Mouse (Mus musculus): ENCODE results near the gene Tob2. TPM values are rescaled to one million over a fixed set of nuclear protein-coding genes. Genes with fewer than 3 reads are reported as not detected.

The Tob2 gene
- total and polyA plus RNA-seq, 3 experiments = 49.7 to 114 (median 101) TPM

GRCm38 (mm10) chr15:81896407-81896806 is 37.8 kb upstream of the Tob2 start:
- WGBS = 56% methylated on average over 2 of the region's 2 CpGs
- H3K36me3 ChIP-seq (ENCODE audit: control insufficient read depth, insufficient read depth, low read length) = peaks cover 22% of the 10 kb centered on the region
- intact Hi-C loops (cut with DNase I) = no loop called here

GRCm38 (mm10) chr15:81894002-81894401 is 35.4 kb upstream of the Tob2 start:
- Histone ChIP-seq H3K4me1 (ENCODE audit: control insufficient read depth, insufficient read depth, low read length) (peaks cover 1% of the 10 kb centered on the region), H3K4me3 (no peak overlapping the region), H3K9ac (ENCODE audit: low read depth, low read length) (no peak overlapping the region), H3K36me3 (ENCODE audit: control insufficient read depth, insufficient read depth, low read length) (peaks cover 36% of the 10 kb centered on the region), H3K79me2 (replicated peaks; ENCODE audit: control insufficient read depth, insufficient read depth, low read length) (no peaks in the 10 kb centered on the region; the same call in 1 of the 2 replicates), H3K27me3 (ENCODE audit: control insufficient read depth, insufficient read depth, low read length) (no peaks in the 10 kb centered on the region), H3K27ac (no peak overlapping the region)
- intact Hi-C loops (cut with DNase I) = no loop called here
- TF ChIP-seq CTCF (IDR thresholded peaks at IDR 0.05) (no peak), POLR2A (IDR thresholded peaks at IDR 0.05; ENCODE audit: insufficient read depth, low read depth, low read length) (no peak), EP300 (IDR thresholded peaks at IDR 0.05; ENCODE audit: insufficient read depth, low read depth, low read length) (no peak)
- DNase-seq = no peak
- WGBS = 54% methylated on average over 1 of the region's 1 CpGs

More at GRCm38 (mm10) chr15:81896407-81896806, 37.8 kb upstream of the Tob2 start:
- H3K27ac ChIP-seq = no peak overlapping the region; the same call in 1 of the 2 replicates
- no peaks in the 10 kb centered on the region for H3K27me3 ChIP-seq (ENCODE audit: control insufficient read depth, insufficient read depth, low read length)
- no peak overlapping the region for H3K4me3 ChIP-seq
- DNase-seq = no peak
- TF ChIP-seq EP300 (IDR thresholded peaks at IDR 0.05; ENCODE audit: insufficient read depth, low read depth, low read length) (peak; percentile 73), POLR2A (IDR thresholded peaks at IDR 0.05; ENCODE audit: insufficient read depth, low read depth, low read length) (no peak)
- H3K79me2 ChIP-seq (replicated peaks; ENCODE audit: control insufficient read depth, insufficient read depth, low read length) = peaks cover 1% of the 10 kb centered on the region; the same call in 1 of the 2 replicates
- no peak overlapping the region for H3K9ac ChIP-seq (ENCODE audit: low read depth, low read length)
- peaks cover 2% of the 10 kb centered on the region; the same call in 1 of the 2 replicates for H3K4me1 ChIP-seq (ENCODE audit: control insufficient read depth, insufficient read depth, low read length)

GRCm38 (mm10) chr15:81891822-81892580 is 33.4 kb upstream of the Tob2 start:
- H3K79me2 ChIP-seq (replicated peaks; ENCODE audit: control insufficient read depth, insufficient read depth, low read length) = peaks cover 3% of the 10 kb centered on the region; the same call in 1 of the 2 replicates
- no peak for TF ChIP-seq EP300 (IDR thresholded peaks at IDR 0.05; ENCODE audit: insufficient read depth, low read depth, low read length)
- no peak for TF ChIP-seq CTCF (IDR thresholded peaks at IDR 0.05)
- TF ChIP-seq POLR2A (IDR thresholded peaks at IDR 0.05; ENCODE audit: insufficient read depth, low read depth, low read length) = no peak
- H3K4me1 ChIP-seq (ENCODE audit: control insufficient read depth, insufficient read depth, low read length) = peaks cover 6% of the 10 kb centered on the region
- peak overlapping the region; percentile 23 for H3K27ac ChIP-seq
- intact Hi-C loops (cut with DNase I) = no loop called here
- DNase-seq = no peak
- H3K27me3 ChIP-seq (ENCODE audit: control insufficient read depth, insufficient read depth, low read length) = no peaks in the 10 kb centered on the region
- H3K9ac ChIP-seq (ENCODE audit: low read depth, low read length) = no peak overlapping the region
- 80% methylated on average over 8 of the region's 8 CpGs for WGBS
- no peak overlapping the region for H3K4me3 ChIP-seq
- H3K36me3 ChIP-seq (ENCODE audit: control insufficient read depth, insufficient read depth, low read length) = peaks cover 37% of the 10 kb centered on the region

GRCm38 (mm10) chr15:81891140-81891802 is 32.7 kb upstream of the Tob2 start:
- no peak overlapping the region for H3K4me3 ChIP-seq
- peaks cover 36% of the 10 kb centered on the region for H3K36me3 ChIP-seq (ENCODE audit: control insufficient read depth, insufficient read depth, low read length)

GRCm38 (mm10) chr15:81889175-81889574 is 30.6 kb upstream of the Tob2 start:
- no peak for TF ChIP-seq POLR2A (IDR thresholded peaks at IDR 0.05; ENCODE audit: insufficient read depth, low read depth, low read length)
- TF ChIP-seq CTCF (IDR thresholded peaks at IDR 0.05) = no peak
- no peak for TF ChIP-seq EP300 (IDR thresholded peaks at IDR 0.05; ENCODE audit: insufficient read depth, low read depth, low read length)
- Histone ChIP-seq H3K36me3 (ENCODE audit: control insufficient read depth, insufficient read depth, low read length) (peaks cover 43% of the 10 kb centered on the region), H3K79me2 (replicated peaks; ENCODE audit: control insufficient read depth, insufficient read depth, low read length) (peaks cover 10% of the 10 kb centered on the region), H3K27me3 (ENCODE audit: control insufficient read depth, insufficient read depth, low read length) (no peaks in the 10 kb centered on the region), H3K9ac (ENCODE audit: low read depth, low read length) (no peak overlapping the region), H3K27ac (peak overlapping the region; percentile 68), H3K4me1 (ENCODE audit: control insufficient read depth, insufficient read depth, low read length) (peaks cover 8% of the 10 kb centered on the region), H3K4me3 (no peak overlapping the region)
- DNase-seq = peak; percentile 41 to 58
- intact Hi-C loops (cut with DNase I) = no loop called here
- WGBS = 59% methylated on average over 7 of the region's 7 CpGs

More at GRCm38 (mm10) chr15:81891140-81891802, 32.7 kb upstream of the Tob2 start:
- intact Hi-C loops (cut with DNase I) = no loop called here
- WGBS = 75% methylated on average over 7 of the region's 7 CpGs
- no peak overlapping the region for H3K9ac ChIP-seq (ENCODE audit: low read depth, low read length)
- peaks cover 3% of the 10 kb centered on the region; the same call in 1 of the 2 replicates for H3K79me2 ChIP-seq (replicated peaks; ENCODE audit: control insufficient read depth, insufficient read depth, low read length)
- no peaks in the 10 kb centered on the region for H3K27me3 ChIP-seq (ENCODE audit: control insufficient read depth, insufficient read depth, low read length)
- TF ChIP-seq POLR2A (IDR thresholded peaks at IDR 0.05; ENCODE audit: insufficient read depth, low read depth, low read length) (no peak), CTCF (IDR thresholded peaks at IDR 0.05) (no peak), EP300 (IDR thresholded peaks at IDR 0.05; ENCODE audit: insufficient read depth, low read depth, low read length) (no peak)
- peak overlapping the region; percentile 14; the same call in 1 of the 2 replicates for H3K27ac ChIP-seq
- H3K4me1 ChIP-seq (ENCODE audit: control insufficient read depth, insufficient read depth, low read length) = peaks cover 7% of the 10 kb centered on the region
- no peak for DNase-seq
